Mouse (Mus musculus) embryo, embryonic 10 days (tissue): ENCODE measurements around the gene Nme7.
A peak's percentile ranks its signal among the peaks of the same experiment; 100 is the strongest.

ENCODE experiments used
- DNase-seq: peaks from one replicate; pipeline ENCODE4 v3.0.0-alpha.2; 2015; ENCODE audit warnings: low spot score

The Nme7 gene

DNA sequence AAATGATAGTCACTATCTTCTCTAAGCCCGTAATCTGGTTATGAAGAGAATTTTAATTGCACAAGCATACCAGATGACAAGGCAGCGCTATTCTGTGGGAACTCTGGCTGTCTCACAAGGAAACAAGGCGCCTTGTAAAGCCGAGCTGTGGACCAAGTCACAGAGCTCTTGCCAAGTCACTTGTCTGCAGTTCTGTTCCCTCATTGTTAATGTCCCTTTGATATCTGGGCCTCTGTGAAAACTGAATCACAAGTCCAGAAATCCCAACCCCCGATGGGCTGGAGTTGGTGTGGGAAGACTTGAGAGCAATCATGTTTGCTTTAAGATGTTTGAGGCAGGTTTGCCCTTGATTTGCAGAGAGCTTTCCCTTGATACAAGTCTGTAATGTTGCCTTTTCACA lies 16.8 kb downstream of the Nme7 start:
- no peak for DNase-seq

- DNase-seq: no peak
These were observed 17.5 kb downstream of the Nme7 start for GRCm38 (mm10) chr1:164321408-164321807.

DNA sequence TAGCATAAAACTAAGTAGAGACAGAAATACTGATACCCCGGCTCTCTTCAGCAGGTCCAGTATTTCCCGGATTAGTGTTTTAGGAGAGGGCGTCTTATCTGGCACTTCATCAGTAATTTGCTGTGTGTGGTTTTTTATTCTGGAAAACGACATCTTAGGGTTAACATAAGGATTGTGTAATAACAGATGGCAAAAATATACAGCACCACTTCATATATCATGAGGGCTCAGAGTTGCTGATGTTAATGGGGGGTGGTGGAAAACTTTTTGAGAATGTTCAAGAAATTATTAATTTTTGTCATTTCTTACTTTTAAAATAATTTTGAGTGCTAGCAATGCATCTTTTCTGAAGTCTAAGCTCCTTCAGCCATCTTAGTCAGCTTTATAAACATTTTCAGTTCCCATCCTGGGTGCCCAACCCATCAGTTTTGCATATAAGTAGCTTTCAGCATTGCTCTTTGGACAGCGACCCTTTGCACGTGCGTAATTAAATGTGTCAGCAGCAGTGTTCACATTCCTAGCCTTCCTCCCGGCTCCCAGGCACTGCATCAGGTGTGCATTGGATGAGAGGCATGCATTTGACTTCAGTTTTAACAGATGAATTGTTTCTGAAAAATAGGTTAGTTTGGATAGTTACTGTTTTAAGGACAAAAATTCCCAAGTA lies 19.2 kb downstream of the Nme7 start:
- no peak for DNase-seq

DNA sequence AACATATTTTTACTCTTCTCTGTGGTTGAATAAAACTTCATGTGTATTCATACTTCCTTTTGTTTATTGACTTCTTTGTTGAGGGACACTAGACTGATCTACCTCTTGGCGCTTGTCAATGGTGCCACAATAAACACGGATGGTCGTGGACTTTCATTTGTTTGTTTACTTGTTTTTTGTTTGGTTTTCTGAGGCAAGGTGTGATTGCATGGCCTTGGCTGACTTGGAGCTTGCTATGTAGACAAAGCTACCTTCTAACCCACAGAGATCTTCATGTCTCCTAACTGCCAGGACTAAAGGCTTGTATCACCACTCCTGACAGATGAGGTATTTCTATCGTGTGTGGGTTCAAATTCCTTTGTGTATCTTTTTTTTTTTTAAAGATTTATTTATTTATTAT lies 20.3 kb downstream of the Nme7 start:
- no peak for DNase-seq

GRCm38 (mm10) chr1:164324878-164325277 lies 21.0 kb downstream of the Nme7 start:
- no peak for DNase-seq

DNA sequence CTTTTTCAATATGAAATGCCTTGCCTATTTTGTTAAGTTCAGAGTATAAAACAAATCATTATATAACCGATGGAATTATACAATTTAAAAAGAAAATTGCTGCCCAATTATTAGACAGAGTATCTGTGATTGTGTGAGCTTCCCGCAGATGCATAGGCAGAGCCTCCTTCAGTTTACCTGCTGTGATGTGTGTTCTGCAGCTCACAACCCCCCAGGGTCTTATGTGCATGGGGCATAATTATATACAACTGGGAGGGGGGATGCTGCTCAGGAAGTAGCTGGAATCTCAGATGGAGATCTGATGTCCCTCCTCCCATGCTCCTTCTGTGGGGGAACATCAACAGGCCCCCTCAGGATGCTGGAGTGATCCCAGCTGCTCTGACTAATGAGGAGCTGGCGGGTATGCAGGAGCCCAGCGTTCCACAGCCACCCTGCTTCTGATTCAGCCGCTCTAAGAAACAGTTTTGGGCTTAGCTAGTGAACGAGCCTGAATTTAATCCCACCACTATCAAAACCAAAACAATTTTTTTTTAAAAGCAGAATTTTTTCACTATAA lies 22.8 kb downstream of the Nme7 start:
- DNase-seq: no peak

GRCm38 (mm10) chr1:164327764-164328163 lies 23.8 kb downstream of the Nme7 start:
- DNase-seq: no peak

DNA sequence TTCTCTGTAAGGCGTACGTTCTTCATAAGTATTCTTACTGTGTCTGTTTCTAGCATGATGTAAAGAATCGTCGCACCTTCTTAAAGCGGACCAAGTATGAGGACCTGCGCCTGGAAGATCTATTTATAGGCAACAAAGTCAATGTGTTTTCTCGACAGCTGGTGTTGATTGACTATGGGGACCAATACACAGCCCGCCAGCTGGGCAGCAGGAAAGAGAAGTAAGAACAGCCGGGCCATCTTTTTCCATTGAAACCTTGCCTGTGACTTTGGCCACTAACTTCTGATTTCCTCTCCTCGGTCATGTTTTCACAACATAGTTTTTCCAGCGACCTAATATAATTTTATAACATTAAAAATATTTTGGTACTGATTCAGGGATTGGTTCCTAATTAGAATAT lies 28.6 kb downstream of the Nme7 start:
- no peak for DNase-seq

GRCm38 (mm10) chr1:164335435-164335834 lies 31.5 kb downstream of the Nme7 start:
- DNase-seq: no peak

DNA sequence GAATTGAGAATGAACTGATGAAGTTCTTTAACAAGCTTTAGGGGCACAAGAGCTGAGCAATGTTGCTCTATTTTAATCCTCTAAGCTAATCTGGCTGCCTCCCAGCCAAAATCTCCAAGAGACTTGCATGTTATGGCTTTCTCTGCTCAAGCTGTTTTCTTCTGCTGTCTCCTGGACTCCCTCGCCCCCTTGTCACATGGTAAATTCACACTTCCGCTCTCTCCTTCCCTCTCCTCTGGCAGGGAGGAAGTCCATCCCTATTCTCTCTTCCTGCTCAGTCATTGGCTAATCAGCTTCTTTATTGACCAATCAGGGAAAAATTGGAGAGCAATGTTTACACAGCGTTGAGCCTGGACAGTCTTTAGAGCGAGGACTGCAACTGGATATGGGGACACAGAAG lies 31.9 kb downstream of the Nme7 start:
- DNase-seq: no peak

DNA sequence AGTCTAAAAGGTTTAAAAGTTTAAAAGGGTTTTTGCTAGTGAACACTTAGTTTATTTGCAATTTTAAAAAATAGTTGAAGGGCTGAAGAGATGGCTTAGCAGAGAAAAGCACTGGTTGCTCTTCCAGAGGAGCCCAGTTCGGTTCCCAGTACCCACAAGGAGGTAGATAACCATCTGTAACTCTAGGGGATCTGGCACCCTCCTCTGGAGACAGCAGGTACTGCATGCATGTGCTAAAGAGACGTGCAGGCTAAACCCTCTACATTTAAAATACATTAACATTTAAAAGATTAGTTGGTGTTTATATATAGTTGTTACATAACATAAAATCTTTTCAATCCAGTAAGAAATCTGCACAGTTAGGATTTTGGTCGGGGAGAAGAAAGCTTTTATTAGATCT lies 38.2 kb downstream of the Nme7 start:
- no peak for DNase-seq

GRCm38 (mm10) chr1:164353443-164353842 lies 49.5 kb downstream of the Nme7 start:
- no peak for DNase-seq

- DNase-seq: no peak
These were observed 54.1 kb downstream of the Nme7 start for GRCm38 (mm10) chr1:164357995-164358394.

DNA sequence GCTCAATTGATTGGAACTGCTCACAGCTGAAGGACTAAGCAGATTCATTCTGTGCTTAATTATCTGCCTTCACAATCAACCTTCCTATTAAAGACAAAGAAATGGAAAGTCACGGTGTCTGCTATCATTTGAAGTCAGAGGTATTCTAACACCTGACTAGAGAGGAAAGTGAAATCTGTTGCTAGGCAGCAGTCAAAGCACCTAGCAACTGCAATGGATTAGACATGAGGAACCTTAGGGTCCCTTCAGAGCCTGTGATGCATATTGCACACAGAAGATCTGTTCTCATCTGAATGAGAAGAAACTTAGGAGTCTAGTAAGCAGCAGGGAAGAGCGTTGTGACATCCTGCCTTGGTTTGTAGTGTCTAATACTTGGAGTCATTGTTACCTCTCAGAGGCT lies 58.1 kb downstream of the Nme7 start:
- no peak for DNase-seq

GRCm38 (mm10) chr1:164366156-164367128 lies 62.5 kb downstream of the Nme7 start:
- peak; percentile 79 for DNase-seq

DNA sequence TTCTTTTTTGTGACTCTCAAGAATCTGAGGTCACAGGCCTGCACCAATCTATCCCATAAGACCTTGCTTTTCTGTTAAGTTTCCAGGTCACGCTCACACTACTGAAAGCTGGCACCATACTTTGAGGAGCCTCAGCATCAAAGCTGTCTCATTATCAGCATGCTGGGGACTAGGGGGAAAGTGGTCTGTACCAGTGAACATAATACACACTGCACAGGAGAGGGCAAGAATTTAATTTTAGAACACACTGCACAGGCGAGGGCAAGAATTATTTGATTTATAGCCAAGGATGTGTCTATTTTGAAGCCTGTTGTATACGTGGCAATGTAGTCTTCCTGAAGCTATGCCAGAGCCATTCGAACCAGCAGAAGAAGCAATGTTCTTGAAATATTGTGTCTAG lies 64.2 kb downstream of the Nme7 start:
- DNase-seq: no peak

DNA sequence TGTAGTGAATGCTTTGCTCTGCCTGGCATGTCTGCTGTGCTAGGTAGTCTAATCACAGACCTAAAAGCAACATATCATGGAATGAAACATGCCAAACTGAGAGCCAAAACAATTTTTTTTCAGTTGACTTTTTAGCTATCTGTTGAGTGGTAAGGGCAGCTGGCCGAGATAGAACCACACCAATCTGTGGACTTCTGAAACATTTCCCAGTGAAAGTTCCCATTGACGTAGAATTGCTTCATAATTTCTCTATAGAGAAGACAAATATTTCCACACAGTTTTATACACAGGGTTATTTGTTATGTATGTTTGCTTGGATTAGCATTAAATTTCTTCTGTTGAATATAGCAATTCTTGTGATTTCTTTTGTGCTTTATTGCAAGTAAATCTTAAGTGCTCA lies 65.9 kb downstream of the Nme7 start:
- DNase-seq: no peak

DNA sequence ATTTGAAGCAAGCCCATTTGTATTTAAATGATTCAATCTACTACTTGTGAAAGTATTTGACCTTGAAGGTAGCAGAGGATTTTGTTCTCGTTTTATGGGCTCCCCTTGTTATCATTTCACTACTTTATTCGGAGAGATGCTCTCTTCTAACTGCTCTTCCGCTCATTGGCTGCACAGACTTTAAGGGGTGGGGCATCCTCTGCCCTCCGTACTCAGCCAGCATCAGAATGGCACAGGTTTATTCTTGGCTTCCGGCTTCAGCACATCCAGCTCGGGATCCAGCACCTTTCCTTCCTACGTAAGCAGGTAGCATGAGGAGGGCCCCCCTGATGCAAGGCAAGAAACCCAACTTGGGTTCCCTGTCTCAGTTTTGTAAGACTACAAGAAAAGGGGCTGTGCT lies 69.1 kb downstream of the Nme7 start:
- no peak for DNase-seq

GRCm38 (mm10) chr1:164374020-164374419 lies 70.1 kb downstream of the Nme7 start:
- DNase-seq: no peak

- DNase-seq: no peak
These were observed 71.7 kb downstream of the Nme7 start for GRCm38 (mm10) chr1:164375626-164376025.

GRCm38 (mm10) chr1:164376761-164377487 lies 73.0 kb downstream of the Nme7 start:
- no peak for DNase-seq

DNA sequence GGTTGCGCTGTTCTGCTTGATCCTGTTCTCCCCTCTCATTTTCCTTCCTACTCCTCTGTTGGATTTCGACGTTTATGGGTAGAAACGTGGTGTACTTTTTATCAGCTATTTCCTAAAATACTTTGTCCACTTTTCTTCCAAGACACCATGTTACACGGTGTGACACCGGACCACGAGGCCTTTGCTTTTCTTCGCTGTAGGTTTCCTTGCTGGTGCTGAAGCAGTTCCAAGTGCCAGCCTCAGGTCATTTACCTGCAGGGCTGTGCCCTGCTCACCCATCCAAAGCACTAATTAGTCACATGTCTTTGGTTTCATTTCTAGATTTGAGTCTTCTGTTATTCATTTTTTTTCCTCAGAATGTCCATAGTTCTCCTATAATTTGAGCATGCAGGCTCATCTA lies 79.7 kb downstream of the Nme7 start:
- no peak for DNase-seq
